Mouse (Mus musculus) heart, embryonic 16.5 days (tissue): ENCODE measurements around the gene Cfap45. TPM values are rescaled to one million over a fixed set of nuclear protein-coding genes. Genes with fewer than 3 reads are reported as not detected.
A peak's percentile ranks its signal among the peaks of the same experiment; 100 is the strongest.

ENCODE experiments used
- ATAC-seq: fragments of 200-750 bp; cut with Nextera tagmentation; replicated peaks from 2 replicates; pipeline ENCODE4 v1.8.0; 2017; ENCODE audit warnings: moderate number of reproducible peaks; ENCODE audit not compliant: insufficient read depth, low FRiP score; ENCODE audit errors: extremely low read depth
- H3K27ac ChIP-seq: fragments of 300-500 bp; sonication (generic); 2 replicates; pipeline ENCODE4 v1.5.1; 2014; ENCODE audit warnings: mild to moderate bottlenecking, low read length, control low read depth, moderate library complexity
- H3K27me3 ChIP-seq: fragments of 300-500 bp; sonication (generic); 2 replicates; pipeline ENCODE4 v1.6.1; 2014; ENCODE audit warnings: low read length, mixed read lengths; ENCODE audit not compliant: control insufficient read depth, insufficient read depth
- H3K36me3 ChIP-seq: fragments of 300-500 bp; sonication (generic); 2 replicates; pipeline ENCODE4 v1.6.1; 2014; ENCODE audit not compliant: control insufficient read depth, insufficient read depth
- H3K4me1 ChIP-seq: fragments of 300-500 bp; sonication (generic); 2 replicates; pipeline ENCODE4 v1.6.1; 2014; ENCODE audit warnings: low read length, mixed read lengths; ENCODE audit not compliant: control insufficient read depth, insufficient read depth
- H3K4me2 ChIP-seq: fragments of 300-500 bp; sonication (generic); 2 replicates; pipeline ENCODE4 v1.6.1; 2014; ENCODE audit warnings: low read depth, mild to moderate bottlenecking, control low read depth, low read length
- H3K4me3 ChIP-seq: fragments of 300-500 bp; sonication (generic); 2 replicates; pipeline ENCODE4 v1.5.1; 2014; ENCODE audit warnings: mild to moderate bottlenecking, control low read depth, low read length
- H3K9ac ChIP-seq: fragments of 300-500 bp; sonication (generic); 2 replicates; pipeline ENCODE4 v1.6.1; 2014; ENCODE audit warnings: low read length, control low read depth
- H3K9me3 ChIP-seq: fragments of 300-500 bp; sonication (generic); replicated peaks from 2 replicates; pipeline ENCODE4 v1.6.1; 2016; ENCODE audit warnings: low read length; ENCODE audit not compliant: control insufficient read depth
- WGBS: fragments of 180-500 bp; shearing (Covaris S2); extraction: QIAGEN DNeasy Blood & Tissue Kit; methylation state at CpG from one replicate; pipeline ENCODE4 v1.1.7; 2014; 5-methylcytosine and 5-hydroxymethylcytosine counted together
- polyA plus RNA-seq: library from polyadenylated mRNA; unstranded; fragments of >200 nt; fragmentation: Nextera tagmentation; extraction: Ambion mirVana; gene quantifications from 2 replicates; pipeline ENCODE4 v1.2.1, GENCODE M21; 2015

Gene Cfap45
- 3.0 and 3.2 TPM in 2 replicates for polyA plus RNA-seq

GRCm38 (mm10) chr1:172520576-172521440 lies at the start of gene Cfap45:
Gene Cfap45, plus strand, starts transcription at chr1:172520801.
- Histone ChIP-seq H3K27ac (peak within 1 kb of the TSS; percentile 45), H3K9me3 (peaks cover 10% of the 10 kb centered on the region), H3K4me3 (peak within 1 kb of the TSS; percentile 52), H3K9ac (peak within 1 kb of the TSS; percentile 55), H3K27me3 (no peaks in the 10 kb centered on the region), H3K36me3 (no peaks in the 10 kb centered on the region), H3K4me1 (peaks cover 15% of the 10 kb centered on the region), H3K4me2 (peak within 1 kb of the TSS; percentile 76)
- ATAC-seq, result peak; percentile 72
- 5% methylated on average over 28 of the region's 28 CpGs for WGBS

DNA sequence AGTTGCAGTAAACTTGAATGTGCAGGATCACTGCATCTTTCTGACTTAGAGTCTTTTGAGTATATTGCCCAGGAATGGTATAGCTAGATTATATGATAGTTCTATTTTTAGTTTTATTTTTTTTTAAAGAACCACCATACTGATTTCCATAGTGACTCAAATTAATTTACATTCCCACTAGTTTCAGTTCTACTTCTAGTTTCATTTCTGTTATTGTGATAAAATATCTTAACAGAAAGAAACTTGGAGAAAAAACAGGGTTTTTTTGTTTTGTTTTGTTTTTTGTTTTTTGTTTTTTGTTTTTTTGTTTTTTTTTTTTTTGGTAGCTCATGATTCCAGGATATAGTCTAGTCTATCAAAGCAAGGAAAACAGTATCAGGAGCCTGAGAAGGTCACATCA lies 47.7 kb upstream of the Cfap45 start:
- ATAC-seq, result no peak
- Histone ChIP-seq H3K9me3 (no peaks in the 10 kb centered on the region), H3K9ac (no peak overlapping the region), H3K36me3 (no peaks in the 10 kb centered on the region), H3K4me1 (0 out of 2 replicates have a peak, but pooled peaks cover 2% of the 10 kb centered on the region), H3K4me2 (no peak overlapping the region), H3K27me3 (no peaks in the 10 kb centered on the region), H3K27ac (no peak overlapping the region), H3K4me3 (no peak overlapping the region)

- no peak overlapping the region for H3K27ac ChIP-seq
- H3K9me3 ChIP-seq, result no peaks in the 10 kb centered on the region
- no peaks in the 10 kb centered on the region for H3K27me3 ChIP-seq
- H3K4me1 ChIP-seq, result 0 out of 2 replicates have a peak, but pooled peaks cover 2% of the 10 kb centered on the region
- no peak overlapping the region for H3K4me2 ChIP-seq
- no peak overlapping the region for H3K4me3 ChIP-seq
- 68% methylated on average over 3 of the region's 3 CpGs for WGBS
- H3K9ac ChIP-seq, result no peak overlapping the region
- no peaks in the 10 kb centered on the region for H3K36me3 ChIP-seq
- ATAC-seq, result no peak
Measured at GRCm38 (mm10) chr1:172474196-172474595, 46.4 kb upstream of the Cfap45 start.

DNA sequence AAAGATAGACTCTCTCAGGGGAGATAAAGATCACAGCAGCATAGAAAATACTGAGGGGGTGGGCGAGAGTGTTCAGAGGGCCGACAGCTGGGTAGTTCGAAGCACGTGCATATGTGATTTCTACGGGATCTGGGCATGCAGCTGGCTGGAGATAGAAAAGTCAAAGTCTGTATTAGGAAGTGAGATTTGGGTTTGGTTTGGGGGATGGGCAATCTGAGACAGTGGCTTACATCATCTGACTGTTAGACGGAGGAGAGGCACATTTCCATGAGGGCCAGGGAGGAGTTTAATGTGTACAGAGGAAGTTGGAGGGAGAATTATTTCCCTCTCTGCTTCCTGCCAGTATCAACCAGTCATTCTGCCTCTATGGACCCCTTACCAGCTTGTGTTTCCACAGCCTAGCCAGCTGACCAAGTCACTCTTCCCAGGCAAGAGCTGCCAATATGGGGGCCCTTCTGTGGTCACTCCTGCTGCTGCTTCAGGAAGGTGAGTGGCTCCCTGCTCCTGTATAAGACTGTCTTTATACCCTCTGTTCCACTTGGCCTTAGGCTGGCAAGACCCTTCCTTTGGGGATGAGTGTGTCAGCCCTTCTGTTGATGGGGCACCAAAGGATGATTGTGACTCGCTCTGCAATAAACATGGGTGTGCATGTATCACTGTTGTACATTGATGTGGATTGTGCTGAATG lies 45.4 kb upstream of the Cfap45 start, which contains the start of gene Slamf9:
Gene Slamf9 (plus strand): TSS at position 305 of the 688 bp plus-strand sequence.
- H3K27ac ChIP-seq, result no peak within 1 kb of the TSS
- no peaks in the 10 kb centered on the region; the same call in 1 of the 2 replicates for H3K27me3 ChIP-seq
- WGBS, result 45% methylated on average over 7 of the region's 7 CpGs
- no peaks in the 10 kb centered on the region for H3K4me1 ChIP-seq
- H3K4me3 ChIP-seq, result no peak within 1 kb of the TSS
- no peak within 1 kb of the TSS for H3K4me2 ChIP-seq
- H3K36me3 ChIP-seq, result no peaks in the 10 kb centered on the region
- H3K9me3 ChIP-seq, result no peaks in the 10 kb centered on the region
- H3K9ac ChIP-seq, result no peak within 1 kb of the TSS
- peak; percentile 55; the same call in 1 of the 2 replicates for ATAC-seq

GRCm38 (mm10) chr1:172478020-172478419 lies 42.6 kb upstream of the Cfap45 start:
- H3K27ac ChIP-seq, result no peak overlapping the region
- H3K9ac ChIP-seq, result no peak overlapping the region
- no peaks in the 10 kb centered on the region for H3K9me3 ChIP-seq
- no peak overlapping the region for H3K4me3 ChIP-seq
- H3K27me3 ChIP-seq, result no peaks in the 10 kb centered on the region; the same call in 1 of the 2 replicates
- H3K36me3 ChIP-seq, result no peaks in the 10 kb centered on the region
- WGBS, result 61% methylated on average over 5 of the region's 5 CpGs
- H3K4me2 ChIP-seq, result no peak overlapping the region
- no peak for ATAC-seq
- H3K4me1 ChIP-seq, result peaks cover 12% of the 10 kb centered on the region

DNA sequence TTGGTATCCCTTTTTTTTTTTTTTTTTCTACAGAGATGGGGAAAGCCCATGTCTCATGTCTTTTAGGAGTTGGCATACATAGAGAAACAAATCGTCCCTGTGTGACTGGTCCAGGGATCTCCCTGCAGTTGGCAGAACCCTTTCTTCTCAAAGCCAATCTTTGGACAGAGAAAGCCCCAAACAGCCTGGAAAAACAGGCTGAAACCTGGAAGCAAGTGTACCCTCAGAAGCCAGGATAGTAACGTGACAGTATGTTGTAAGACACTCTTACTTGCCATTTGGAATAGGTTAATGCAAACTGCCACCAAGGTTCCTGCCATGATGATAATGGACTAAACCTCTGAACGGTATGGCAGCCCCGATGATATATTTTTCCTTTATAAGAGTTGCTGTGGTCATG lies 40.2 kb upstream of the Cfap45 start:
- Histone ChIP-seq H3K9ac (no peak overlapping the region), H3K4me1 (peaks cover 12% of the 10 kb centered on the region), H3K27ac (no peak overlapping the region), H3K4me3 (no peak overlapping the region), H3K4me2 (no peak overlapping the region), H3K36me3 (no peaks in the 10 kb centered on the region), H3K27me3 (no peaks in the 10 kb centered on the region; the same call in 1 of the 2 replicates), H3K9me3 (no peaks in the 10 kb centered on the region)
- no peak for ATAC-seq
- WGBS, result 86% methylated on average over 4 of the region's 4 CpGs

DNA sequence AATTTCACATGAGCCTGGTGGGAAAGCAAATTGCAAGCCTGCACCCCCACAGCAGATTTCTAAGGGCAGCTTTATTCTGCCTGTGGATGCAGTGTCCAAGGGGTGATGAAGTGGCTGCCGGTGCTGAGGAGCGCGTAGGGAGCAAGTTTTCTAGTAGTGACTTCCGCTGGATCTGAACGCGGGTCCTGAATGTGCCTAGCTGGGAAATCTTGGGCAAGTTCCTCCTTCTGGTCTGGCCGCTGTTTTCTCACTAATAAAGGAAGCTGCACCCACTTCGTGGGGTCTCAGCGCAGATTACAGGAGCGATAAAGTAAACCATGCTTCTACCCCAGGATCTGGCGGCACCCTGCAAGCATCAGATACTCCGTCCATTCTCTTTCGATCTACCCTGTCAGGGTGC lies 39.5 kb upstream of the Cfap45 start:
- Histone ChIP-seq H3K36me3 (no peaks in the 10 kb centered on the region), H3K27me3 (no peaks in the 10 kb centered on the region; the same call in 1 of the 2 replicates), H3K4me2 (peak overlapping the region; percentile 97), H3K4me1 (peaks cover 12% of the 10 kb centered on the region), H3K9me3 (no peaks in the 10 kb centered on the region), H3K27ac (no peak overlapping the region), H3K4me3 (peak overlapping the region; percentile 61; the same call in 1 of the 2 replicates), H3K9ac (no peak overlapping the region)
- 17% methylated on average over 13 of the region's 13 CpGs for WGBS
- ATAC-seq, result no peak

DNA sequence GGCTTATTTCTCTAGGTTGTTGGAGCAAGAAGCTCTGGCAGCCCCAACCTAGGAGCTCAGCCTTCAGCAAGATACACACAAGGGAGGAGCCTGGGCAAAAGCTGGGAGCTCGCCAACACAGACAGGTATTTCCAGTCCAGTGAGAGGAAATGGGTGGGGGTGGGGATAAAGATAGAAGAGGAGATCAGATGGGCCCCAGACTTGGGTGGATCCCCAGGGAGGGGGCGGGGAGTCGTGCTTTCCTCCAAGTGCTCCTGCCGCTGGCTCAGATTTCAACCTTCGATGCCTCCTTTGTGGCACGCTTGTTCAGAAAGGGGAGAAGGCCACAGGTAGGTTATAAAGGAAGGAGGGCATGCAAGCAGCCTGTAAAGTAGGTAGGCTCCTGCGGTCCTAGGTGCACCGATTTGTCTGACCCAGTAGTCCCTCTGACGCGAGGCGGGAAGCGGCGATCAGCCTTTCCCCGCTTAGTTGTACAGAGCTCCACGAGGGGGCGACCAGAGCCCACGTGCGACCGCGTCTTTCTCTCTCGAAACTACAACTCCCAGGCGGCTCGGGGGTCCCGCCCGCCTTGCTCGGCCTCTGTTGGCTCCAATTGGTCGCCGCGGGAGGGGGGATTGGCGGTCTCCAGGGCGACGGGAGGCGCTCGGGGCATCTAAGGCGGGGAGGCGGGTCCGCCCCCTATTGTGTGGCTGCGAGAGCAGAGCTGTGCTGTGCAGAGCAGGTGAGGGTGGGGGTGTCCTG lies 38.9 kb upstream of the Cfap45 start, which contains the start of gene Igsf9:
Gene Igsf9 (plus strand): TSS at position 249 of the 741 bp plus-strand sequence.
- peak; percentile 91 for ATAC-seq
- Histone ChIP-seq H3K9ac (peak within 1 kb of the TSS; percentile 68), H3K4me3 (peak within 1 kb of the TSS; percentile 61), H3K4me1 (peaks cover 12% of the 10 kb centered on the region), H3K27ac (no peak within 1 kb of the TSS), H3K9me3 (no peaks in the 10 kb centered on the region), H3K27me3 (no peaks in the 10 kb centered on the region; the same call in 1 of the 2 replicates), H3K4me2 (peak within 1 kb of the TSS; percentile 97), H3K36me3 (no peaks in the 10 kb centered on the region)
- under 1% methylated on average over 38 of the region's 38 CpGs for WGBS
